Mouse (Mus musculus) cerebellum, adult 8-10 months (tissue): Measurements from ENCODE around the gene Arid2.

Experiments
- DNase-seq: peaks from one replicate; pipeline ENCODE4 v3.0.0; 2022

Gene Arid2

GRCm38 (mm10) chr15:96345312-96345849 is 58.1 kb downstream of the Arid2 start:
- peak; percentile 16 for DNase-seq

- DNase-seq = no peak
Observed at GRCm38 (mm10) chr15:96351432-96351831, 64.1 kb downstream of the Arid2 start.

- DNase-seq = no peak
Observed at GRCm38 (mm10) chr15:96358871-96359270, 71.6 kb downstream of the Arid2 start.

DNA sequence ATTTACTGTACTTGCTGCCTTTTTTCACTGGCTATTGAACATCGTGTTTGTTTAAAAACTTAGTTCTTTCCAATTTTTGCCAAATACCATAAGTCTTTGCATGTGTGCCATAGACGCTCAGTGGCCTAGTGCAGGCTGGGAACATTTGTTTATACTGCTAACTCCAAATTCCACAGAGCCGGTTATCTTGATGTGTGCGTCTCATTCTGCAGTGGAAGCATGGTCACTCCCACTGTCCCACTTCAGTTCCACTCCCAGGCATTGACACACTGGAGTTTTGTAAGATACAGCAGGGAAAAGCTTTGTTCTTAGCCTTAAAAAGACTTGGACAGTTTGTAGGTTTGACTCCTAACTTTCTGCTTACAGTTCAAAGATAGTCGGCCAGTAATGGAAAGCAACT is 73.3 kb downstream of the Arid2 start:
- no peak for DNase-seq

DNA sequence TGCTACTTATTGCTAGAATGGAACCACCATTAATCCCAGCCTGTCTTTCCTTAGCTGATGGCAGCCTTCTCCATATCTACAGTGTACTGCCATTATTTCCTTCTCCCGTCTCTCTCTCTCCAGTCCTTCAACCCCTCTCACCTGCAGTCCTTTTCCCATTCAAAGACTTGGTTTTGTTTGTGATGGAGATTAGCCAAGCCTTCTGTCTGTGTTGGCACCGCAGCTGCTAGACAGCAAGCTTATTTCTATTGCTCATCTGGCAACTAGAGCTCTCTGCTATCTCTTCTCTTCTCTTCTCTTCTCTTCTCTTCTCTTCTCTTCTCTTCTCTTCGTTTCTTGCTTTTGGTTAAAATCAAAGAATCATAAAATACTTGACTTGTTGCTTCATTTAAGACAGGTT is 78.0 kb downstream of the Arid2 start:
- no peak for DNase-seq

DNA sequence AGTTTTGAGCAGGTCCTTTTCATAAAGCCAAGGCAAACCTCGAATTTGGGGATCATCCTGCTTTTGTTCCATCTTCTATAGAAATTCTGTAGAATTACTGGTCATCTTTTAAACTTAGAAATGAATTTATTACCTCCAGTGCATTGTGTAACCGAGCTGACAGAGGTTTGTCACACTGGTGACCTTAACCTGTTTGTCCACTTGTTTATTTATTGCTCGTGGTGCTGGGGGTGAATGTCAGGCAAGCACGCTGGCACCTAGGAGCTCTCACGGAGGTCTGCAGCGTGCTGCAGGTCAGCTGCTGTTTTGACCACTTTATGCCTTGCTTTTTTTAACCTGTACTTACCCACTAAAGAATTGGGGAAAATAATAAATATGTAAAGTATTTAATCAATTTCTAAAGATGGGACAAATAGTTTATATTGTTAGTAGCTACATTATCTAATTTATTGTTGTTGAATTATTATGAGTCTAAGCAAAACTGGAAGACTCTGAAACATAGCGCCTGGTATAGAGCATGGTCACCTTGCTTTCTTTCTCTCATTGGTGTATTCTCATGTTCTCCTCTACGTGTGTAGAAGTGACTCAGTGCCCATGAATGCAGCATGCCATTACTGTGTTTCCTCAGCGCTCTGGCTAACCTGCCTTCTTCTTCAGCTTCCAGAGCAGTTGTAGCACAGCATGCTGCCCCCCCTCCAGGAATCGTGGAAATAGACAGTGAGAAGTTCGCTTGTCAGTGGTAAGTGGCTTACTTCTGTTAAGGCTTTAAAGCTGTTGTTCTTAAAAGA is 79.1 kb downstream of the Arid2 start:
- no peak for DNase-seq

GRCm38 (mm10) chr15:96371311-96371710 is 84.0 kb downstream of the Arid2 start:
- no peak for DNase-seq

DNA sequence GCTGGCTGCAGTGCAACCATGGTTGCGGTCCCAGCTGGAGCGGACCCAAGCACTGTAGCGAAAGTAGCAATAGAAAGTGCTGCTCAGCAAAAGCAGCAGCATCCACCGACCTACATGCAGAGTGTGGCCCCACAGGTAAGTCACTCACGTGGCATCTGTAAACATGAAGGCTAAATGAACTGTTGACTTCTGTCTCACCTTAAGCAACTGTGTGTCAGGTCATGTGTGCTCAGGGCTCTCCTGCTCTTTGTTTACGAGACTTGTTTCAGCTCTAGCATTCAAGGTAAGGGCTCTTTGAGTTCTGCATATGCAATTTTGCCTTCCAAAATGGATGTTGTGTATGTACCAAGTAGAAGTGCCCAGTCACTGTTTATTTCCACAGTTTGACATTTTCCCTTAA is 85.3 kb downstream of the Arid2 start:
- no peak for DNase-seq

GRCm38 (mm10) chr15:96373161-96373560 is 85.8 kb downstream of the Arid2 start:
- no peak for DNase-seq

- no peak for DNase-seq
Observed at GRCm38 (mm10) chr15:96376214-96376613, 88.9 kb downstream of the Arid2 start.

GRCm38 (mm10) chr15:96377263-96377662 is 89.9 kb downstream of the Arid2 start:
- peak; percentile 25 for DNase-seq

GRCm38 (mm10) chr15:96377701-96378100 is 90.4 kb downstream of the Arid2 start:
- peak; percentile 45 for DNase-seq

DNA sequence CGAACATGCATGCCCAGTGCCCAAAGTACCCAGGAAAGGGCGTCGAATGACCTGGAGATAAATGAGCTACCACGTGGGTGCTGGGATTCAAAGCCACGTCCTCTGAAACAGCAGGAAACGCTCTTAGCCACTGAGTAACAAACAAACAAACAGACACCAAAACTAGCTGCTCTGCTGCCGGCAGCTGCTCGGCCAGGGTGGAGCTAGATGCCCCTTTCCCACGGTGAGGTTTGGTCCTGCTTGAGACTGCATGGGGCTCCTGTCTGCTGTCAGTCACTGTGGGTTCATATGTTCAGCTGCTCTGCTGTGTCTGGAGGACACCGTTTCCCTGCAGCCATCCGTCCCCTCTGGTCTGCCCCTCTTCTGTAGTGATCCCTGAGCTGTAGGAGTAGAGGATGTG is 94.9 kb downstream of the Arid2 start:
- DNase-seq = no peak

DNA sequence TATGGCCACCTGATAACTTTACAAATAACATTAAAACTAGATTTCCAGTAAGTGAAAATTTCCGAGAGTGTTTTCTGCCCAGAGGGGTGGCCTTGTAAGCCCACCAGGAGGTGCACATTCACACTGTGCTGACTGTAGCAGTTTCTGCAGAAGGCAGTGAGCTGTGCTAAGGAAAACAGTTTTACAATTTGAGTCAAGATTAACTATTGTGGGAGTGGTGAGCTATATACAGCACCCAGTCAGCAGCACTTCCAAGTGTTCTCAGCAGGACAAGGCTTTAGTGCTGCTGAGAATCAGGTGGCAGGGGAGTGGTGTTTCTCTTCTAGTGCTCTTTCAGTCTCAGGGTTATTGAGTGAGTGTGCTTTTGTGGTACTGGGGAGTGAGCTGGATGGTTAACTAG is 101.2 kb downstream of the Arid2 start:
- DNase-seq = no peak

- DNase-seq = no peak
Observed at GRCm38 (mm10) chr15:96392878-96393277, 105.6 kb downstream of the Arid2 start.

DNA sequence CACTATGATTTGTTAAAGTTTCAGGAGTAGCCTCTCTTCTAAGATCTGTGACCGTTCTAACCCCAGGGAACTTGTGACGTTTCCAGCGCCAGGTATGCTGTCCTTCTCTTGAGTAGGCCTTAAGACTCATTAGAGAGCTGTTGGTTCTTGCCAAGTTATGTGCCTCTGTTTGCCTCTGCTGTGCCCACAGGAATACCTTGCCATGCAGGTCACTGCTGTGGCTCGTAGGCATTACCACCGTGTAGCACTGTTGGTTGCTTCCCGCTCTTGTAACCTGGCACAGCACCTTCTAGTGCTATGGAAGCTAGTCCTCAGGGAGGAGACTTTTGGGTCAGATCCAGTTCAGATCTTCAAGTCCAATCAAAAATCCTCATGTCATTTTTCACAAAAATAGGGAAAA is 107.8 kb downstream of the Arid2 start:
- no peak for DNase-seq

DNA sequence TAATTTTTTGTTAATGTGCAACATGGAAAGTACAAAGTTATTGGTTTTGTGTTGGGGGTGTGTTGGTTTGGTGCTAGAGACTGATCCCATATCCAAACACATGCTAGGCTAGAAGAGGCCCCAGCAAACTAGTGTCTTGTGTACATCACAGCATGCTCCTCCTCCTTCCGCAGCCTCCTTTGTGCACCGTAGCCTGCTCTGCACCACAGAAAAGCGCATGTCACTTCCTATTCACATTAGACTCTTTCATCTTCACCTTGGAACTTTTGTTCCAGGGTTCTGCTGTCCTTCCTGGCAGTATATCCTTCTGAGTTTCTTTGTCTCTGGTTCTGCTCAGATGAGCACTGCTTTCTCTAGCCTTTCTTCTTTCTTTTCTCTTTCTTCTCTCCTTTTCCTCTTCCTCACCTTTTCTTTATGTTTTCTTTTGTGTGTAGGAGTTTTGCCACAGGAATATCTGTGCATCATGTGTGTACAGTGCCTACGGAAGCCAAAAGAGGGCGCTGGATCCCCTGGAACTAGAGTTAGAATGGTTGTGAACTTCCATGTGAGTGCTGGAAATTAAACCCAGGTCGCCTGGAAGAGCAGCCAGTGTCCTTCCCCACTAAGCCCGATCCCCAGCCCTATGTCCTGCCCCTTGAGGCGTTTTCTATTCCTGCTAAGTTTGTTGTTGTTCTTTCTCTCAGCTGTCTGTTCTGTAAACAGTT is 109.5 kb downstream of the Arid2 start:
- DNase-seq = no peak

GRCm38 (mm10) chr15:96398333-96398732 is 111.0 kb downstream of the Arid2 start:
- DNase-seq = no peak

GRCm38 (mm10) chr15:96405548-96405947 is 118.2 kb downstream of the Arid2 start:
- DNase-seq = no peak

DNA sequence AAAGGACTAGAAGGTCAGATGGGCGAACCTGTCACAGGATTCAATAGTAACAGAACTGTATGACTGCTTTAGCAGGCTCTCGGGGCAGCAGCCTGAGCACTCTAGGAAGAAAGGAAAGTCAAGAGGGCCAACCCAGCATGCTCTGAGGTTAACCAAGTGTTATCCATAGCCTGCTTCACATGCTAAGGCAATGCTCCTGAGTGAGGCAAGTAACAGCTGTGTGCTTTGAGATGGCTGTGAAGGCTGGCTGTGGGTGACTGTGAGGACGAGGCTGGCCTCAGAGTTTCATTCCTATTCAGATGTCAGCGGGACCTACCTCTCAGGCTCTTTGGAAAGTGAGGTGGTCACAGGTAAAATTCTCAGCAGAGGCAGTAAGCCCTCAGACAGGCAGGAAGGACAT is 118.9 kb downstream of the Arid2 start:
- DNase-seq = no peak

- DNase-seq = no peak
Observed at GRCm38 (mm10) chr15:96407151-96407550, 119.8 kb downstream of the Arid2 start.

DNA sequence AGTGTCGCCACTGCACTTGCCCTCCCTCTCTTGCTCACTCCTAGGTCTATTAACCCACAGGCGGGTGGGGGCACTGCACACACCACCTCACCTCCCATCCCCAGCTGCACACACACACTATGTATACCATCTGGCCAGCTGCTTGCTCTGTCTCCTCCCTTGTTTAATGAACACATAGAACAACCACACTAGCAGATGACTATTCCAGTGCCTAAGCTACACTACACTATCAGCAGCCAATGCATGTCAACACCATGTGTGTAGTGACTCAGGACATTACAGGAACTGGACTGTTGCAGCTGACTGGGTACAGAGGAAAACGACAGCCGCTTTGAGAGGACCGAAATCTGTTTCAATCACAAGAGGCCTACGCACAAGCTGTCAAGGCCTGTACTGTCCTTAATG is 121.4 kb downstream of the Arid2 start:
- no peak for DNase-seq

DNA sequence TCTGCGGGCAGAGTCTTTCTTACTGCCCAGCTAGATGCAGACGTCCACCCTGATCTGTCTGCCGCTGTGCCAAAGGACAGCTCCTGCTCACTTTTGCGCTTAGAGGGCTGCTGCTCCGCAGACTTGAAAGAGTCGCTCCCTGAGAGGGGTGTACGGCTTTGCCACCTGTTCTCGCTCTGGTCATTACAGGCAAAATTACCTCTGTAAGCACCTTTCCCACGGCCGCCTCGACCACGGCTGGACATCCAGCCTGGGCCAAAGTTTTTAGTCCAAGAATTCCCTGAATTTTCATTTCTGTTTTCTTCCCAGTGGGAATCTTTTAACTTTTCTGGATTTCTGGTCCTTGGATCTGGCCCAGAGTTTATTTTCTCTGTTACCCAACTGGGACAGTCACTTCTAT is 130.8 kb downstream of the Arid2 start:
- no peak for DNase-seq

- DNase-seq = no peak
Observed at GRCm38 (mm10) chr15:96419920-96420319, 132.6 kb downstream of the Arid2 start.
